Mouse (Mus musculus) gastrocnemius, postnatal 25 days (tissue): Measurements from ENCODE around the gene Magix. TPM values are rescaled to one million over a fixed set of nuclear protein-coding genes. Genes with fewer than 3 reads are reported as not detected.

Experiments
- DNase-seq: peaks from one replicate; pipeline ENCODE4 v3.0.0; 2022
- total RNA-seq, 2 experiments: library from RNA; stranded (reverse); gene quantifications; 1 replicate in 1 of 2; 2 replicates in 1 of 2; pipeline ENCODE4 v1.2.3; 2021

Gene Magix
- total RNA-seq, 2 experiments from 2014 or later, result 16.5 to 21.5 TPM

DNA sequence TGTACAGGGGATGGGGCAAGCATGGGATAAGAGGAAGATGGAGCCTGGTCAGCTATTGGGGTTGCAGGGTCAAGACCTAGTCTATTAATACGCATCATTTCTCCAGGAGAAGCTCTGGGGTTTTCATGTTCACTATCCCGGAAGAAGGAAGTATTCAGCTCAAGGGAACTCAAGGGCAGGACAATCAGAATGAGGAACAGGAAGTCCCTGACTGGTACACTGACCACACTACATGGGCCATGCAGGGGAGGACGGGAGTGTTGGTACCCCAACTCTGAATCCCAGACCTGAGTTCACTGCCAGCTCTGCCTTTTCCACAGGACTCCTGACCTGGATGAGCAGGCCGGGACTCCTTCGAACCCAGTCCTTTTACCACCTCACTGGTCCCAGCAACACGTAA, 48.5 kb downstream of the Magix start:
- no peak for DNase-seq

Other genes with a start within 250 kb of the Magix start
- gene Foxp3, start 107.6 kb downstream of the Magix start, total RNA-seq, result under 1 TPM in 1 of 2 experiments, not detected in 1; 0.08 TPM
- 1 to 10 TPM; 2.0 to 3.1 TPM for gene Ppp1r3f, start 107.0 kb downstream of the Magix start, total RNA-seq
- 10 to 100 TPM; 10.7 to 11.9 TPM for gene Ccdc22, start 75.7 kb downstream of the Magix start, total RNA-seq
- gene Cacna1f, start 74.2 kb downstream of the Magix start, total RNA-seq, result not detected
- 1 to 10 TPM; 1.0 to 1.6 TPM for gene Syp, start 42.8 kb downstream of the Magix start, total RNA-seq
- 10 to 100 TPM; 15.4 to 16.4 TPM for gene Prickle3, start 24.0 kb downstream of the Magix start, total RNA-seq
- 10 to 100 TPM; 25.4 to 27.2 TPM for gene Plp2, start 9.9 kb downstream of the Magix start, total RNA-seq
- 10 to 100 TPM; 11.3 to 14.6 TPM for gene Gpkow, start 15.9 kb upstream of the Magix start, total RNA-seq
- 10 to 100 TPM; 21.8 to 27.6 TPM for gene Wdr45, start 33.1 kb upstream of the Magix start, total RNA-seq
- gene Gm45208, start 41.0 kb upstream of the Magix start, total RNA-seq, result not detected
- 1 to 10 TPM; 4.7 to 7.3 TPM for gene Praf2, start 47.2 kb upstream of the Magix start, total RNA-seq
- under 1 TPM; 0.16 to 0.56 TPM for gene Ccdc120, start 69.7 kb upstream of the Magix start, total RNA-seq
- gene Tfe3, start 81.3 kb upstream of the Magix start, total RNA-seq, result 1 to 10 TPM; 6.1 to 8.2 TPM
- gene Gripap1, start 108.5 kb upstream of the Magix start, total RNA-seq, result 10 to 100 TPM; 17.5 to 21.2 TPM
- under 1 TPM; 0.18 to 0.43 TPM for gene Kcnd1, start 141.0 kb upstream of the Magix start, total RNA-seq
- gene Otud5, start 160.1 kb upstream of the Magix start, total RNA-seq, result 10 to 100 TPM; 14.8 to 18.2 TPM
- gene Pim2, start 197.0 kb upstream of the Magix start, total RNA-seq, result 1 to 10 TPM; 1.5 TPM
- 1 to 10 TPM; 7.6 to 8.1 TPM for gene Slc35a2, start 202.8 kb upstream of the Magix start, total RNA-seq
- gene Pqbp1, start 218.0 kb upstream of the Magix start, total RNA-seq, result 10 to 100 TPM; 19.5 to 23.1 TPM
- 10 to 100 TPM; 37.8 to 38.5 TPM for gene Timm17b, start 218.1 kb upstream of the Magix start, total RNA-seq
- not detected for gene Gm10491, start 226.6 kb upstream of the Magix start, total RNA-seq
- not detected for gene Gm10490, start 228.3 kb upstream of the Magix start, total RNA-seq
- not detected for gene Pcsk1n, start 238.6 kb upstream of the Magix start, total RNA-seq
- gene Eras, start 247.4 kb upstream of the Magix start, total RNA-seq, result not detected